Mouse (Mus musculus): Measurements from ENCODE around the gene Casp12.
"Not testable (repeated sequence)": the region's sequence is repeated elsewhere in the genome, so short reads cannot be mapped to it uniquely, and the experiment has no call there.

The Casp12 gene

GRCm38 (mm10) chr9:5345291-5345898 lies at the start of gene Casp12:
Gene Casp12, plus strand, starts transcription at chr9:5345430.
- in situ Hi-C loops (cut with MboI; ENCODE audit: unreplicated experiment in 2 of 2): no loop called here

GRCm38 (mm10) chr9:5296354-5297237 lies 48.6 kb upstream of the Casp12 start:
- in situ Hi-C loops (cut with MboI; ENCODE audit: unreplicated experiment in 2 of 2): no loop called here

- in situ Hi-C loops (cut with MboI; ENCODE audit: unreplicated experiment in 2 of 2): no loop called here
Observed at GRCm38 (mm10) chr9:5298329-5299131, 46.7 kb upstream of the Casp12 start, which contains the start of gene Casp1. Gene Casp1, plus strand, starts transcription at chr9:5298517.

DNA sequence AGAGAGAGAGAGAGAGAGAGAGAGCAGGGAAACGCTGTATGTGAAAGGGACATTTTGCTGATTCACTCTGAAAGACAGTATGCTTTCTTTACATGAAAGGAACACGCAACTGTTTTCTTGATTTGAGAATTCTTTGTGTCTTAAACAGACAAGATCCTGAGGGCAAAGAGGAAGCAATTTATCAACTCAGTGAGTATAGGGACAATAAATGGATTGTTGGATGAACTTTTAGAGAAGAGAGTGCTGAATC lies 46.2 kb upstream of the Casp12 start:
- in situ Hi-C loops (cut with MboI; ENCODE audit: unreplicated experiment in 2 of 2): no loop called here

DNA sequence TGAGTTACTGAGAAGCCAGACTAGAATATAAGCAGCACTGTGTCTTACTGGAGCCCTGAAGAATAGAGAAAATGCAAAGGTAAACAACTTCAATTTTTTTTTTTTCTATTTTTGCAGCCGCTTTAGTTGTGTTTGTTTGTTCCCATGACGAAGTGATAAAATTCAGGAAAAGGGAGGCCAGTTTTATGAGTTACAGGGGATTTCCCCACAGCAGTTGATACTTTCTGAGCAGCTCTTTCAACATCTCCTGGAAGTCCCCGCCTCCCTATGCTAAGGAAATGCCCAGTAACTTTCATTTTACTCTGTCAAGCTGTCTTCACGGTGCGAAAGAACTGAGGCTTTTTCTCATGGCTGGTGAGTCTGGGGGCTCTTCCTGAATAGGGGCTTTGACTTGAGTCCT lies 36.7 kb upstream of the Casp12 start, which contains the start of gene Casp4:
TSS of gene Casp4 (plus strand) at position 268 of the 400 bp plus-strand sequence.
- in situ Hi-C loops (cut with MboI; ENCODE audit: unreplicated experiment in 2 of 2): loop anchor here (10.0 to 25.0 kb wide), 5 partner anchors 996 to 1946 kb away; partner anchors contain the start of genes Aasdhppt (in 2 of the 2), Kbtbd3 (in 2 of the 2), Dcun1d5 (in 1 of the 2) and Dync2h1 (in 1 of the 2)

DNA sequence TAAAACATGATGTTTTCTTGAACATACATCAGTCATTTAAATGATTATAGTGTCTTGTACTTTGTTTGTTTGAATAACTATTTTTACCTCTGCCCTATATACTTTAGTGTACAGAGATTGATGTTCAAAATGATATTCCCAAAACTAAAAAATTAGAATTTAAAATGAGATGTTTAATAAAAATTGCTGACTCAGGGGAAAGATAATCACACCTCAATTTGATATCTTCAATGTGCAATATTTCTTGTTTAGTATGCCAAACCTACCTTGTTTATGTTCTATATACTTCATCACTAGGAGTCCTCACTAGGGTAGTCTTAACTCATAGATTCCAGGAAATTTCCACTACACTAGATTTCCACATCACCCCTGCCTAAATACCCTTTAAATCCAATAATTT lies 35.1 kb upstream of the Casp12 start:
- in situ Hi-C loops (cut with MboI; ENCODE audit: unreplicated experiment in 2 of 2): loop anchor here (10.0 to 25.0 kb wide), 5 partner anchors 935 to 1948 kb away; partner anchors contain the start of genes Aasdhppt (in 1 of the 2), Dcun1d5 (in 1 of the 2), Dync2h1 (in 1 of the 2) and Kbtbd3 (in 1 of the 2)

DNA sequence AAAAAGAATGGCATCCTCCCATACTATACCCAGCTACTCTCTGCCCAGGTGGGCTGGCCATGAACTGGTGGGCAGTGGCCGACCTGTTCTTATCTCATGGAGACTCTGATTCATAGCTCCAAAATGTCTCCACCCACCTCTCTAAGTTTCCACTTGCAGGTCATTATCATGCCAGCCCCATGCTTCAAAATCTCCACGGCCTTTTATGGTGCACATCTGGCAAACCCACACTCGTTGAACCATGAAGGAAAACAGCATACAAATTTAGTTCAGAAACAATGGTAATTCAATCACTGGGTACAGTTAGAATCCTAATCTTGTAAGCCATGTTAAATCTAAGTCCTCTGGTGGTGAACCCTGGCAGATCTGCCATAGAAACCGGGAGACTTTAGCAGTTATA lies 33.8 kb upstream of the Casp12 start:
- in situ Hi-C loops (cut with MboI; ENCODE audit: unreplicated experiment in 2 of 2): loop anchor here (10.0 to 25.0 kb wide), 5 partner anchors 937 to 1949 kb away; partner anchors contain the start of genes Aasdhppt (in 1 of the 2), Dcun1d5 (in 1 of the 2), Dync2h1 (in 1 of the 2) and Kbtbd3 (in 1 of the 2)

DNA sequence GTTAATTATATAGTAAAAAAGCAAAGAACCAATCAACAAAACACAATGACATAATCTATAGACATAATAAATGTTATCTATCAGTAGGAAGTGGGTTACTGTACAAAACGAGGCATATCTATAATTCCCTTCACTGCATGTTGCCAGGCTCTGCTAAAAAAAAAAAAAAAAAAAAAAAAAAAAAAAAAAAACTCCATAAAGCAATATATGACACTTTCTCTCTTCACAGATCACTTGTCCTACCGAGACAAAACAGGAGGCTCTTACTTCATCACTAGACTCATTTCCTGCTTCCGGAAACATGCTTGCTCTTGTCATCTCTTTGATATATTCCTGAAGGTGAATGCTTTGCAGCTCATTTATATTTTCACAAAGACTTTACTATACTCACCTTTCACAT lies 17.0 kb upstream of the Casp12 start:
- in situ Hi-C loops (cut with MboI; ENCODE audit: unreplicated experiment in 2 of 2): no loop called here

DNA sequence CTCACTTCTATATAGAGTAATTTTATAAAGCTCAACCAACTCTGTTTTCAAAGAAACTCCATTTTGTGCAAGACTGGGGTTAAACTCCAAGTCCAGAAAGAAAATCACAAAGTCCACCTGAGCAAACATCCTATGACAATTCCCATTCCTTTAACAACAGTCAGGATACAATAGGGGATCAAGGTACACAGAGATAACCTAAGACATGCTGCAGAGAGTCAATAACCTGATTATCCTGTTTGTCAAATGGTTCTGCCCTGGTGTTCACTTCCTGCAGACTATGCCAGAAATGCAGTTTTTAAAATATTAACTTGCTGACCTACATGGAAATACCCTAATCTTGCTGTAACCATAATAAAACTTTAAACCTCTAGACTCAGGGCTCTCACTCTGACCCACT lies 12.8 kb upstream of the Casp12 start:
- in situ Hi-C loops (cut with MboI; ENCODE audit: unreplicated experiment in 2 of 2): no loop called here

GRCm38 (mm10) chr9:5333422-5333821 lies 11.8 kb upstream of the Casp12 start:
- in situ Hi-C loops (cut with MboI; ENCODE audit: unreplicated experiment in 2 of 2): no loop called here

GRCm38 (mm10) chr9:5343092-5343491 lies 2.1 kb upstream of the Casp12 start:
- in situ Hi-C loops (cut with MboI; ENCODE audit: unreplicated experiment in 2 of 2): no loop called here

GRCm38 (mm10) chr9:5344090-5344489 lies 1.1 kb upstream of the Casp12 start:
- in situ Hi-C loops (cut with MboI; ENCODE audit: unreplicated experiment in 2 of 2): no loop called here

- in situ Hi-C loops (cut with MboI; ENCODE audit: unreplicated experiment in 2 of 2): no loop called here
Observed at GRCm38 (mm10) chr9:5347381-5347780, 2.2 kb downstream of the Casp12 start.

DNA sequence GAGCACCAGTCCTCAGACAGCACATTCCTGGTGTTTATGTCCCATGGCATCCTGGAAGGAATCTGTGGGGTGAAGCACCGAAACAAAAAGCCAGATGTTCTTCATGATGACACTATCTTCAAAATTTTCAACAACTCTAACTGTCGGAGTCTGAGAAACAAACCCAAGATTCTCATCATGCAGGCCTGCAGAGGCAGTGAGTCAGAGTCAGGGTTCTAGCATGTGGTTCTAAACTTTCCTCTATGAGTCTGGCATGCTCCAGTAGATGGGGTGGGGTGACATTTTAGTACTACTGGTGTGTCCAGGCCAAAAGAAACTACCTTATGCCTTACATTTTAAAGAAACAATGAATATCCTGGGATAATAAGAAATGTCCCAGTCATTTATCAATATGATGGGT lies 8.4 kb downstream of the Casp12 start:
- in situ Hi-C loops (cut with MboI; ENCODE audit: unreplicated experiment in 2 of 2): no loop called here

DNA sequence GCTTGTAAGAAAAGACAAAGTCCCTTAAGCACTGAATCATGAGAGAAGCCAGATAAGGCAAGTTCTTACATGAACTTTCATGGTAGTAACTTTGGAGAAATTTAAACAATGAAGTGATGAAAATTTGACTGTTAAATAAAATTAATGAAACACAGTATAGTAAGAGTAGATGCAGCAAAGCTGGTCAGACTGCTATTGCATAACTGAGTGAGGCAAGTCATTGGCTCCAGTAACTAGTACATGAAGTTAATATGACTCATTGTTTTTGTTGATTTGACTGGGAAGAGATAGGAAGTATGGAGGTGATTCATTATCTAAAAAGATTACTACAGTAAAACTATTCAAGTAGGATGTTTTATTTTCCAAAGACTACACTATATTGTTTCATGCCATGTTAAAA lies 11.6 kb downstream of the Casp12 start:
- in situ Hi-C loops (cut with MboI; ENCODE audit: unreplicated experiment in 2 of 2): no loop called here

DNA sequence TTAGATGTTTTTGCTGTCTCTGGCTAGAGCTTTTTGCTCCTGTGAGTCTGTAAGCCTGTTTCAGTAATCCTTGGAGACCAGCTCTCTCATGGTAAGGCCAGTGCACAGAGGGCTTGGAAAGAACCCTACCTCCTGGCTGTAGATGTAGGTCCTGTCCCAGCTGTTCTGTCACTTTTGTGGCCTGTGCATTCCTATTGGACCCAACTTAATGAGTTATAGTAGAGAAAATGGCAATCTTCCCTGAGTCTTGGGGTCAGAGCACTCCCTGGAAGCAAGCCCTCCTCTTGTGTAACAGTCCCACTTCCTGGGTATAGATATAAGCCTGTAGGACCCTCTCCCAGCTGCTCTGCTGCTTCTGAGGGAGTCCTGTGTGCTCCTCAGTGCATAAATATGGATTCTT lies 48.3 kb downstream of the Casp12 start:
- in situ Hi-C loops (cut with MboI; ENCODE audit: unreplicated experiment in 2 of 2): no loop called here

- in situ Hi-C loops (cut with MboI; ENCODE audit: unreplicated experiment in 2 of 2): not testable (repeated sequence)
Observed at GRCm38 (mm10) chr9:5395861-5396260, 50.6 kb downstream of the Casp12 start.

DNA sequence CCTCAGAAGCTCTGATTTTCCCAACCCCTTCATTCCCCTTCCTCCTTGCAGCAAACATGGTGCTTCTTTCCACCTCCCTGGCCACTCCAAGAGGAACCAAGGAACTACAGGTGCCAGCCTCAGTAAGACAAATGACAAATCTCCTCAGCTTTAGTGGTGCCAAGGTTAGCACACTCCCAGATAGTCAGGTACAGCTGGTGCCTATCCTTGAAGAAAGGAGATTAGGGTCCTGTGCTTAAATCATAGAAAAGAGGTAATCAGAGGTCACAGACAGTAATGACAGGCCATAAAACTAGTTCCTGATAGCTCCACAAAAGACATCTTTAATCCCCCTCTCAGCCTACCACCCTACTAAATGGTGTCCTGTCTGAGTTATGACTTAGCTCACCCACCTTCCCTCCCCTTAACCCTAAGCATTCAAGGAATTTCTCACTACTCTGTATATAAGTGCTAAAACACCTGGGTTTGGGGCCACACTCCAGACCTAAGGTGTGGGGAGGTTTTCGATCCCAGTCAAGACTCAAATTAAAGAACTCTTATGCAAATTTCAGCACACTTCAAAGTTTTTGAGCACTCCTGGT lies 65.8 kb downstream of the Casp12 start:
- in situ Hi-C loops (cut with MboI; ENCODE audit: unreplicated experiment in 2 of 2): no loop called here

GRCm38 (mm10) chr9:5412446-5413111 lies 67.3 kb downstream of the Casp12 start:
- in situ Hi-C loops (cut with MboI; ENCODE audit: unreplicated experiment in 2 of 2): no loop called here

GRCm38 (mm10) chr9:5417871-5418270 lies 72.6 kb downstream of the Casp12 start:
- in situ Hi-C loops (cut with MboI; ENCODE audit: unreplicated experiment in 2 of 2): no loop called here

Measured in v-Abl transformed pro-B cells (cell line).